Mouse (Mus musculus) CD4-positive helper T cell, adult 2 months (primary cell): ENCODE measurements at regions not wholly inside any gene's neighbourhood (a gene's known extent, or its start where the extent isn't known, plus 50 kb on each side); places are given as distances from the start of the nearest gene placed in this dataset.

ENCODE experiments used
- DNase-seq: peaks from one replicate; pipeline ENCODE4 v3.0.0-alpha.2; 2012; ENCODE audit warnings: low read depth, missing footprints, low spot score

- no peak for DNase-seq
Measured at GRCm38 (mm10) chr2:71689041-71689440, 56.4 kb upstream of the Itga6 start.

GRCm38 (mm10) chr2:71690277-71691161, 54.9 kb upstream of the Itga6 start:
- DNase-seq: no peak

DNA sequence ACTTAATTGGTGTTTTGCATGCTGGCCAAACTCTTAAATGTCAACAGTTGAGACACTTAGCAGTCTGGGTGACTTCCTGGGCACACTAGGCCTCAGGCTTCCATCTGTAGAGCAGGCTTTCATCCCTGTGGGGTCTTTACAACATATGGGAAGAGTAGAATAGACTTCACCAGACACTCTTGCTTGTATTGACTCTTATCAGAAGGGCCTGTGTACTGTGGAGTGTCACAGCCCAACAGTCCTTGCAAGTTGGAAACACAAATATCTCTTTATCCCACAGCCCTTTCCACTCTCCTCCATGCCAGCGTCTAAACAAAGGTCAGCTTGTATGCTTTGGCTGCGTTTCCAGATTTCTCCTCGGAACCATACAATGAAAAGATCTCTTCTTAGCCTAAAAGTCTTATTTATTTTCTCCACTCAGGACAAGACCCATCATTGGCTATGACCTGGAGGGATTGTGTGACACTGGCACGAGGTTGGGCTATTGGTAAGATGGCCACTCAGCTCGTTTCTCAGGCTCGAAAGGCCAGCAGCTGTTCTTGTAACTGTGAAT, 50.6 kb upstream of the Itga6 start:
- DNase-seq: no peak
